Mouse (Mus musculus) liver, adult 2 months (tissue): ENCODE data around the gene Dhx38.

ENCODE experiments used
- CTCF ChIP-seq: fragments of 200-500 bp; IDR thresholded peaks from 2 replicates; pipeline ENCODE4 v1.5.1; 2011; ENCODE audit warnings: low read depth, low read length, control low read depth
- POLR2A ChIP-seq: fragments of 200-500 bp; IDR thresholded peaks from 2 replicates; pipeline ENCODE4 v1.6.1; 2011; ENCODE audit warnings: low read length, control low read depth; ENCODE audit not compliant: insufficient read depth; ENCODE audit errors: extremely low read depth

DNA sequence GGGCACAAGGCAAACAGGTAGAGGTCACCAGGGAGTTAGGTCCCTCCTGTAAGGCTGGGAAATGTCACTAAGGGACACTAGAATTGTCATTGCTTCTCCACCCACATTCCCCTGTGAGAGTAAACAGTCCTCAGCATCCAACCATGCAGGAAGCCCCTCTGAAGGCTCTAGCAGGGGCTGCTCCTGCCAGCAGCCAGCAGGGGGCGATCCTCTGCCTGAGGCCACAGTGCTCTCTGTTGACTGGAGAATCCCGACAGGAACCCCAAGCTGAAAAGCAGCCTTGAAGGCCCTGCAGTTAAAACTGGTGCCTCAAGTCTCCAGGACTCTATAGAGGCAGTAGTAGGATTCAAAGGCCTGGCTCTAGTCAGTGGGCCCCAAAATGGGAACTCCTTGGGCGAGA is 14.0 kb downstream of the Dhx38 start:
- TF ChIP-seq CTCF (peak; percentile 70), POLR2A (no peak)
